Mouse (Mus musculus) heart, adult 2 months (tissue): ENCODE measurements around the gene Tcl1b3. TPM values are rescaled to one million over a fixed set of nuclear protein-coding genes. Genes with fewer than 3 reads are reported as not detected.

Experiments used
- DNase-seq, 2 experiments: peaks; one replicate each; pipeline ENCODE4 v3.0.0; 2021
- H3K27ac ChIP-seq: fragments of 200-600 bp; 2 replicates; pipeline ENCODE4 v1.8.1; 2022
- H3K27me3 ChIP-seq: fragments of 200-500 bp; 2 replicates; pipeline ENCODE4 v1.6.1; 2012; ENCODE audit warnings: mild to moderate bottlenecking, low read length, inconsistent platforms, mixed read lengths; ENCODE audit not compliant: control insufficient read depth, insufficient read depth
- H3K36me3 ChIP-seq: fragments of 200-500 bp; 2 replicates; pipeline ENCODE4 v1.6.1; 2012; ENCODE audit warnings: low read length, inconsistent platforms; ENCODE audit not compliant: control insufficient read depth, insufficient read depth
- H3K4me1 ChIP-seq: fragments of 200-500 bp; 2 replicates; pipeline ENCODE4 v1.6.1; 2011; ENCODE audit warnings: low read length; ENCODE audit not compliant: control insufficient read depth, insufficient read depth
- H3K4me3 ChIP-seq: fragments of 200-600 bp; 2 replicates; pipeline ENCODE4 v1.8.1; 2022
- H3K79me2 ChIP-seq: fragments of 200-500 bp; replicated peaks from 2 replicates; pipeline ENCODE4 v1.6.1; 2012; ENCODE audit warnings: mild to moderate bottlenecking, inconsistent platforms, low read length, moderate library complexity, mixed read lengths; ENCODE audit not compliant: control insufficient read depth, insufficient read depth
- H3K9ac ChIP-seq: fragments of 200-500 bp; 2 replicates; pipeline ENCODE4 v1.6.1; 2012; ENCODE audit warnings: low read depth, mild to moderate bottlenecking, control low read depth, inconsistent platforms, low read length, mixed read lengths
- CTCF ChIP-seq: fragments of 200-600 bp; IDR thresholded peaks from 2 replicates; pipeline ENCODE4 v1.8.1; 2022; ENCODE audit warnings: antibody characterized with exemption, mild to moderate bottlenecking, moderate library complexity
- EP300 ChIP-seq: fragments of 200-500 bp; IDR thresholded peaks from 2 replicates; pipeline ENCODE4 v1.6.1; 2011; ENCODE audit warnings: low read depth, low read length, control low read depth; ENCODE audit not compliant: insufficient read depth
- POLR2A ChIP-seq: fragments of 200-500 bp; IDR thresholded peaks from 2 replicates; pipeline ENCODE4 v1.6.1; 2011; ENCODE audit warnings: mild to moderate bottlenecking, low read depth, low read length, control low read depth; ENCODE audit not compliant: insufficient read depth
- WGBS: fragments of 180-500 bp; shearing (Covaris S2); methylation state at CpG from one replicate; pipeline ENCODE4 v1.1.7; 2018; 5-methylcytosine and 5-hydroxymethylcytosine counted together
- intact Hi-C: fragments of 180-260 bp; cut with DNase I; formaldehyde crosslinking; loops from one replicate; pipeline ENCODE4 v1.15.1; 2025
- polyA plus RNA-seq: library from polyadenylated mRNA; depleted of rRNA; stranded (reverse); fragments of >200 nt; gene quantifications from 2 replicates; pipeline ENCODE4 v1.2.3, GENCODE M21; 2012
- total RNA-seq, 2 experiments: library from RNA; stranded (reverse); gene quantifications; 2 replicates each; pipeline ENCODE4 v1.2.3; 2021

The Tcl1b3 gene
- total and polyA plus RNA-seq, 3 experiments = not detected

DNA sequence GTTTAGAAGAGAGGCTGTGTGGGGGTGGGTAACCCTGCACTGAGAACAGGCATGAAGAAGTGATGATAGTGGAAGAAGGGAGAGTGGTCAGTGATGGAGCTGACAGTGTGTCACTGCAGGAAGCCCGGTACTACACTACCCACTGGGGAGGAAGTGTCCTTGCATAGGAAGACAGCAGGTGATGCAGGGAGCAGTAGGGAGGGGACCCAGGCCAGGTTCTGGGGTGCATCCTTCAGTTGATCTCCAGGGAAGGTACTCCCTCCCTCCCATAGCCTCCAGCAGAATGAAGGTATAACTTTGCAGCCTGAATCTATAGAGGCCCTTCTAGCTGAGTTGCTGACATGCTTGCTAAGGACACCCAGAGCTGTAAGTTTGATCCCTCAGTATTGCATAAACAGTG, 16.2 kb downstream of the Tcl1b3 start:
- intact Hi-C loops = no loop called here
- Histone ChIP-seq H3K4me1 (no peaks in the 10 kb centered on the region), H3K4me3 (no peak overlapping the region), H3K79me2 (no peaks in the 10 kb centered on the region), H3K9ac (no peak overlapping the region), H3K27ac (no peak overlapping the region), H3K27me3 (no peaks in the 10 kb centered on the region), H3K36me3 (no peaks in the 10 kb centered on the region)
- WGBS = 35% methylated on average over 1 of the region's 1 CpGs
- TF ChIP-seq POLR2A = no peak
- TF ChIP-seq EP300 = no peak
- TF ChIP-seq CTCF = no peak
- DNase-seq = no peak

DNA sequence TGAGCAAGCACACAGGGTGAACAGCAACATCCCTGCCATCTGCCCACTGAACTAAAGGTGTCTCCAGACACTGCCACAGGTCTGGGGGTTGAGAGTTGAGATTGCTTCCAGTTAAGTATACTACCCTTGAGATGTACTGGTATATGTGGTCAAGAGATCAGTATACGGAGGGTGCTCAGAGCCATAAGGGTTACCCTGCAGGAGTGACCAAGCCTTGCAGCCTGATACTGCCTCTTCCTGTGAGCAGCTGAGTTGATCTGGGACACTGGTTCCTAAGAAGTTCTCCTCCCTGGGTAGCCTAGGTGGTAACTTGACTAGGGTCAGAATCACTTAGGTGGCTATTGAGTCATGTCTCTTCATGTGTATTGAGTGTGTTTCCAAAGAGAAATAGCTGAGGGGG, 17.6 kb downstream of the Tcl1b3 start:
- intact Hi-C loops = no loop called here
- WGBS = 82% methylated on average over 1 of the region's 1 CpGs
- Histone ChIP-seq H3K36me3 (no peaks in the 10 kb centered on the region), H3K9ac (no peak overlapping the region), H3K79me2 (no peaks in the 10 kb centered on the region), H3K4me3 (no peak overlapping the region), H3K27ac (no peak overlapping the region), H3K4me1 (no peaks in the 10 kb centered on the region), H3K27me3 (no peaks in the 10 kb centered on the region)
- TF ChIP-seq POLR2A (no peak), EP300 (no peak), CTCF (no peak)
- DNase-seq = no peak

DNA sequence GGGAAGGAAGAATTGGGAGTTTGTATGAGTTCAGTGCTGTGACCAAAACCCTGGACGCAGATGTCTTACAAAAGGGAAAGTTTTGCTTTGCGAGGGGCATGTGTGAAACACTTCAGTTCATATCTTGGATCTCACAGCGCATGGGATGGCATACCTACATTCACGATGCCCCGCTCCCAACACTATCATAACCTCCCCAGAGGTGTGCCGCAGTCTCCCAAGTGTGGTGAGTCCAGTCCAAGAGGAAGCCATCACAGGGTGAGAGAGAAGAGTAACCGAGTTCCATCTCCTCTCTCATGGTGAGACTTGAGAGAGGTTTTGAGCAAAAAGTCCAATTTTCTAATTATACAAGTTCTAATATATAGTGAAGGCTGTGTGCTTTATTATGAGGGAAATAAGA, 18.4 kb downstream of the Tcl1b3 start:
- Histone ChIP-seq H3K9ac (no peak overlapping the region), H3K79me2 (no peaks in the 10 kb centered on the region), H3K36me3 (no peaks in the 10 kb centered on the region), H3K27ac (no peak overlapping the region), H3K4me3 (no peak overlapping the region), H3K4me1 (no peaks in the 10 kb centered on the region), H3K27me3 (no peaks in the 10 kb centered on the region)
- no peak for DNase-seq
- TF ChIP-seq POLR2A = no peak
- TF ChIP-seq CTCF = no peak
- no peak for TF ChIP-seq EP300
- WGBS = 89% methylated on average over 7 of the region's 7 CpGs
- intact Hi-C loops = no loop called here

DNA sequence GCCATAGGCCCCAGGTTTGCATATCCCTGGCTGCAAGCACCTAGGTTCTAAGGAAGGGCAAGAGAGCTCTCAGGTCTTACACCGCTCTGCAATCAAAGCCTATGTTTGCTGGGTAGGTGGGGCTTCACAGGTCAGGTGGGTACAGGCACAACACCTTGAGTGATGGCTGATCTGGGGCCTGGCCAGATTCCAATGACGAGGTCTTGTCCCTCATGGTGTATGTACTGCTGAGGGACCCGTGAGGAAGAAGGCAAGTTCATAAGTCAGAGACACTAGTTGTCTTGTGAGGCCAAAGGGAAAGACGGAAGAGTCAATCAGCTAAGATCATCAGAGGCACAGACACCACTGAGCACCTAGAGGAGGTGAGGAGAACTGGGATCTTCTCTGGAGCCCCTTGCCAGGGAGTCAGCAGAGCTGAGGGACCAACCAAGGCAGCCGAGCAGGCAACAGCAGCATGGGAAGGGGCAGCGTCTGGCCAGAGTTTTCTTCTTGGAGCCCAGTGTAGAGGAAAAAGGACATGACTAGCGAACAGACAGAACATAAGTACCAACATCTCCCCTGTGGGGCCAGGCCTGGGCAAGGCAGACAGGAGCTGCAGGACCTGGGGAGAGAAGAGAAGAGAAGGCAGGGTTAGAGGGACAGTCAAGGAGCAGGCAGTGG, 26.4 kb downstream of the Tcl1b3 start:
- no peak for DNase-seq
- intact Hi-C loops = no loop called here

DNA sequence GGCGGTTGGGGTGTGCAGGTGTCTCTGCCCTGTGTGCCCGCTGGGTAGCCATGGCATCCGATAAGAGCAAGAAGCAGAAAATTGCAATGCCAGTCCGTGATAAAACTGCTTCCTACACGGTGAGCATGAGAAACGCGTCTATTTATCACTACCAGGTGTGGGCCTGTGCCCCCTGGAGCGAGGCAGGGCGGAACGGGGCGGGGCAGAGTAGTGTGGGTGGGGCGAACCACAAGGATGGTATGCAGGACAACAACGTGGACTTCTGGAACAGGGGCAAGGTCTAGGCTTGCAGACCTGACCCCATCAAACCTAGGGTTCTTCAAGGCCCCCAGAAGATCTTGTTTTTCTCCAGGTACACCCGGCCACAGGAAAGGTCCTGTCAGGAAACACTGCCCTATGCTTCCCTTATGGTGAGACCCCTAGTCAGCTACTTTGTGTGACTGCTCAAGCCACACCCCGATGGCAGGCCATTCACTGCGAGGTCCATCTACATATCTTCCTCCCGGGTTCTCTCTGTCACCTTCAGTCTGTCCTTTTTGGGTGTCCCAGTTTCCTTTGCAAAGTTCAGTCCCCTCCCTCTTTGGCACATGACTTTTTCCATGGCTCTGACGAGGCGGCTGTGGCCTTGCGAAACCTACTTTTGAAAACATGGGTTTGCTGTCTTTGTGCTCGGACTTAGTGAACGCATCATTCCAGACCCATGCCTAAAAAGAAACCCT, 31.9 kb downstream of the Tcl1b3 start, which contains the start of gene Tcl1:
Gene Tcl1, minus strand, starts transcription at position 193 of the 719 bp plus-strand sequence.
- 84% methylated on average over 22 of the region's 22 CpGs for WGBS
- H3K4me3 ChIP-seq = no peak within 1 kb of the TSS
- no peaks in the 10 kb centered on the region for H3K4me1 ChIP-seq
- H3K27me3 ChIP-seq = no peaks in the 10 kb centered on the region
- no peaks in the 10 kb centered on the region for H3K36me3 ChIP-seq
- DNase-seq = no peak
- H3K27ac ChIP-seq = no peak within 1 kb of the TSS
- no peaks in the 10 kb centered on the region for H3K79me2 ChIP-seq
- no peak within 1 kb of the TSS for H3K9ac ChIP-seq
- intact Hi-C loops = no loop called here
- no peak for TF ChIP-seq EP300
- TF ChIP-seq POLR2A = no peak
- no peak for TF ChIP-seq CTCF

More for the DNA sequence above, 26.4 kb downstream of the Tcl1b3 start:
- TF ChIP-seq EP300 = no peak
- TF ChIP-seq CTCF = no peak
- no peak for TF ChIP-seq POLR2A
- H3K27me3 ChIP-seq = no peaks in the 10 kb centered on the region
- H3K36me3 ChIP-seq = no peaks in the 10 kb centered on the region
- no peak overlapping the region for H3K4me3 ChIP-seq
- H3K4me1 ChIP-seq = no peaks in the 10 kb centered on the region
- H3K9ac ChIP-seq = no peak overlapping the region
- WGBS = 77% methylated on average over 7 of the region's 7 CpGs
- H3K79me2 ChIP-seq = no peaks in the 10 kb centered on the region
- H3K27ac ChIP-seq = no peak overlapping the region

DNA sequence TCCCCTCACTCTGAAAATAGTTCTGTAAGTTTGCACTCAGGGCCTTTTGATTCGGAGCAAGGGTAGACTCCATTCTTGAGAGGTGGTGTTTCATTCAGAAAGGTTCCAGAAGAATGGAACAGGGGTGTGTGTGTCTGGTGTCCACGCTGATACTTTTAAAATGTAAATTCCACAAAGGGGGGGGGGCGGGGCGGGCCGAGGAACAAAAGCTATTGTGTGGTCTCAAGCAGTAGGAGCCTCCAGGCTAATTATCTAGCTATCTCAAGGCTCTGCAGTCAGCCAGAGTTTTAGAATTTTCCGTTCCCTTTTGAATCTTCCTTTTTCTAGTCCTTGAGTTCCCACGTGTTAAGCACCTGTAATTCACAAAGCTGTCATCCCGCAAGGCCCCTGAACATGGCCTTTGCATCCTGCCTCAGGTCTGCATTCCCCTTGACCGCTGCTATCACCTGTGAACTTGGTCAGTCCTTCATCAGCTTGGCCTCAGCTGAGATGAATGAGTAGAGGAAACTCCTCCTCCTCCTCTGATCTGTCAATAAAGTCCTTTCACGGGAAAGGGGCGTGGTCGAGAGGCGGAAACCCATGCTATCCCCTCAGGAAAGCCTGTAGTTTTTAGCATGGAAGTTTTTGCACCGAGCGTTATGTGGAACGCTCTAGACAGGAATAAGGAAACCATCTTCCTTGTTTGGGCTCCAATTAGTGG, 33.9 kb downstream of the Tcl1b3 start:
- 51% methylated on average over 16 of the region's 16 CpGs for WGBS
- TF ChIP-seq CTCF = no peak
- no peak for TF ChIP-seq EP300
- no peak for TF ChIP-seq POLR2A

More for the DNA sequence above, 33.9 kb downstream of the Tcl1b3 start:
- H3K27ac ChIP-seq = no peak overlapping the region
- no peak overlapping the region for H3K4me3 ChIP-seq
- no peaks in the 10 kb centered on the region for H3K36me3 ChIP-seq
- H3K9ac ChIP-seq = no peak overlapping the region
- no peaks in the 10 kb centered on the region for H3K27me3 ChIP-seq
- no peaks in the 10 kb centered on the region for H3K4me1 ChIP-seq
- no peaks in the 10 kb centered on the region for H3K79me2 ChIP-seq
- DNase-seq = no peak
- intact Hi-C loops = no loop called here
